Mouse (Mus musculus) embryonic fibroblast, embryonic 13.5 days (primary cell): ENCODE data around the gene Hoxb5. TPM values are rescaled to one million over a fixed set of nuclear protein-coding genes. Genes with fewer than 3 reads are reported as not detected.

Source experiments
- H3K27ac ChIP-seq: 2 replicates; pipeline ENCODE4 v1.5.1; 2012; ENCODE audit warnings: low read length, control low read depth, inconsistent platforms; ENCODE audit not compliant: insufficient read depth
- H3K4me1 ChIP-seq: 2 replicates; pipeline ENCODE4 v1.6.1; 2011; ENCODE audit warnings: low read length; ENCODE audit not compliant: control insufficient read depth, insufficient read depth
- H3K4me3 ChIP-seq: 2 replicates; pipeline ENCODE4 v1.5.1; 2011; ENCODE audit warnings: mild to moderate bottlenecking, control low read depth, low read length; ENCODE audit not compliant: insufficient read depth
- CTCF ChIP-seq: IDR thresholded peaks from 2 replicates; pipeline ENCODE4 v1.5.1; 2011; ENCODE audit warnings: mild to moderate bottlenecking, control low read depth, low read length, moderate library complexity, borderline replicate concordance; ENCODE audit not compliant: insufficient read depth
- POLR2A ChIP-seq: IDR thresholded peaks from 2 replicates; pipeline ENCODE4 v1.6.1; 2011; ENCODE audit warnings: low read depth, mild to moderate bottlenecking, control low read depth, low read length, moderate library complexity
- polyA plus RNA-seq: library from polyadenylated mRNA; stranded (reverse); fragments of >200 nt; gene quantifications from 2 replicates; pipeline ENCODE4 v1.2.4, GENCODE M21; 2011; ENCODE audit warnings: low read depth; ENCODE audit not compliant: missing spikeins, insufficient read length

Gene Hoxb5
- polyA plus RNA-seq, 1 experiment, result 4.1 TPM

- H3K27ac ChIP-seq, result peak overlapping the region; percentile 63
- no peak for TF ChIP-seq POLR2A
- TF ChIP-seq CTCF, result no peak
Observed at GRCm38 (mm10) chr11:96344061-96344877, 41.1 kb downstream of the Hoxb5 start.

GRCm38 (mm10) chr11:96344878-96345159 is 41.7 kb downstream of the Hoxb5 start:
- Histone ChIP-seq H3K27ac (0 out of 2 replicates have a peak overlapping the region, but pooled peaks have one; percentile 63), H3K4me1 (no peaks in the 10 kb centered on the region; the same call in 1 of the 2 replicates), H3K4me3 (no peak overlapping the region)
- no peak for TF ChIP-seq POLR2A
- no peak for TF ChIP-seq CTCF

More at GRCm38 (mm10) chr11:96344061-96344877, 41.1 kb downstream of the Hoxb5 start:
- Histone ChIP-seq H3K4me1 (no peaks in the 10 kb centered on the region; the same call in 1 of the 2 replicates), H3K4me3 (no peak overlapping the region)

GRCm38 (mm10) chr11:96345220-96345892 is 42.2 kb downstream of the Hoxb5 start:
- H3K4me3 ChIP-seq, result no peak overlapping the region
- H3K27ac ChIP-seq, result peak overlapping the region; percentile 37; the same call in 1 of the 2 replicates
- TF ChIP-seq CTCF (no peak), POLR2A (no peak)
- H3K4me1 ChIP-seq, result no peaks in the 10 kb centered on the region; the same call in 1 of the 2 replicates

- TF ChIP-seq CTCF, result no peak
- no peak for TF ChIP-seq POLR2A
- H3K4me1 ChIP-seq, result peaks cover 4% of the 10 kb centered on the region; the same call in 1 of the 2 replicates
- H3K27ac ChIP-seq, result peak overlapping the region; percentile 37
- no peak overlapping the region for H3K4me3 ChIP-seq
Observed at GRCm38 (mm10) chr11:96345893-96346806, 43.0 kb downstream of the Hoxb5 start.

- TF ChIP-seq POLR2A, result no peak
- no peak for TF ChIP-seq CTCF
- H3K4me3 ChIP-seq, result no peak overlapping the region
- H3K4me1 ChIP-seq, result peaks cover 4% of the 10 kb centered on the region; the same call in 1 of the 2 replicates
- peak overlapping the region; percentile 30; the same call in 1 of the 2 replicates for H3K27ac ChIP-seq
Observed at GRCm38 (mm10) chr11:96346916-96347520, 43.9 kb downstream of the Hoxb5 start.

- H3K4me3 ChIP-seq, result no peak overlapping the region
- H3K27ac ChIP-seq, result peak overlapping the region; percentile 43; the same call in 1 of the 2 replicates
- peaks cover 4% of the 10 kb centered on the region; the same call in 1 of the 2 replicates for H3K4me1 ChIP-seq
- TF ChIP-seq CTCF, result no peak
Observed at GRCm38 (mm10) chr11:96347717-96348116, 44.6 kb downstream of the Hoxb5 start.

GRCm38 (mm10) chr11:96348141-96348928 is 45.2 kb downstream of the Hoxb5 start:
- peaks cover 4% of the 10 kb centered on the region; the same call in 1 of the 2 replicates for H3K4me1 ChIP-seq
- no peak for TF ChIP-seq POLR2A
- TF ChIP-seq CTCF, result no peak
- no peak overlapping the region for H3K4me3 ChIP-seq
- H3K27ac ChIP-seq, result peak overlapping the region; percentile 75

GRCm38 (mm10) chr11:96348988-96349387 is 45.9 kb downstream of the Hoxb5 start:
- H3K4me3 ChIP-seq, result no peak overlapping the region
- TF ChIP-seq CTCF (no peak), POLR2A (no peak)
- peak overlapping the region; percentile 91; the same call in 1 of the 2 replicates for H3K27ac ChIP-seq
- H3K4me1 ChIP-seq, result peaks cover 4% of the 10 kb centered on the region; the same call in 1 of the 2 replicates
